Mouse (Mus musculus) kidney, adult 8-10 months (tissue): ENCODE data around the gene Atp6v1a.
A peak's percentile ranks its signal among the peaks of the same experiment; 100 is the strongest.

ENCODE experiments used
- DNase-seq, 2 experiments: peaks; one replicate each; pipeline ENCODE4 v3.0.0; 2022

Atp6v1a gene

GRCm38 (mm10) chr16:44058745-44059144, 80.8 kb downstream of the Atp6v1a start:
- peak; percentile 39 to 65 for DNase-seq

GRCm38 (mm10) chr16:44055766-44056165, 83.7 kb downstream of the Atp6v1a start:
- DNase-seq = no peak

GRCm38 (mm10) chr16:44053265-44053664, 86.2 kb downstream of the Atp6v1a start:
- DNase-seq = no peak

- no peak for DNase-seq
Measured at GRCm38 (mm10) chr16:44052390-44052789, 87.1 kb downstream of the Atp6v1a start.

- no peak for DNase-seq
Measured at GRCm38 (mm10) chr16:44050139-44050538, 89.4 kb downstream of the Atp6v1a start.

- DNase-seq = no peak
Measured at GRCm38 (mm10) chr16:44039112-44039511, 100.4 kb downstream of the Atp6v1a start.
